In genomic region chr13:8203477-8203813, GRCm38 (mm10) we compare ENCODE assay signal across 8 mouse cellular contexts. TPM values are rescaled to one million over a fixed set of nuclear protein-coding genes. Genes with fewer than 3 reads are reported as not detected.
DNase-seq lines count a peak whose midpoint lies in the region; ATAC-seq and TF ChIP-seq lines count a peak whose summit lies in the region.

No protein-coding gene starts in this region.

- ATAC-seq in limb, embryonic 14.5 days (ENCODE audit: low FRiP score, low read depth): no peak
- ATAC-seq in CD4-positive, CD25-positive, alpha-beta regulatory T cell, adult 4 months: no peak

- intact Hi-C loops in gastrocnemius, adult 2 months (cut with DNase I): no loop called here

- TF ChIP-seq CTCF in gastrocnemius, adult 2 months (IDR thresholded peaks at IDR 0.05): no peak

- 3% methylated on average over 4 of the region's 4 CpGs for WGBS in limb, embryonic 14.5 days

- H3K36me3 ChIP-seq in limb, embryonic 14.5 days (ENCODE audit: control insufficient read depth, insufficient read depth, low read length): no peaks in the 10 kb centered on the region

- H3K4me1 ChIP-seq in limb, embryonic 14.5 days (ENCODE audit: control insufficient read depth, insufficient read depth, low read length): no peaks in the 10 kb centered on the region

- H3K9ac ChIP-seq in limb, embryonic 14.5 days (ENCODE audit: low read depth, low read length, severe bottlenecking): peak overlapping the region; percentile 44

- peak overlapping the region; percentile 28; the same call in 1 of the 2 replicates for H3K4me3 ChIP-seq in gastrocnemius, adult 2 months
- peak overlapping the region; percentile 41 for H3K4me3 ChIP-seq in limb, embryonic 14.5 days (replicated peaks; ENCODE audit: low read length)

- no peak overlapping the region for H3K27ac ChIP-seq in gastrocnemius, adult 2 months
- H3K27ac ChIP-seq in limb, embryonic 14.5 days (replicated peaks; ENCODE audit: low read depth, low read length): no peak overlapping the region

- peak overlapping the region; percentile 70 for H3K4me2 ChIP-seq in limb, embryonic 14.5 days (replicated peaks; ENCODE audit: low read depth, low read length, severe bottlenecking)

- H3K27me3 ChIP-seq in limb, embryonic 14.5 days (ENCODE audit: control insufficient read depth, insufficient read depth, low read length): peaks cover 11% of the 10 kb centered on the region; the same call in 1 of the 2 replicates

- no peak for DNase-seq in gastrocnemius, adult 2 months
- DNase-seq in gastrocnemius, postnatal 25 days: no peak
- DNase-seq in right cerebral cortex, postnatal 10 days (ENCODE audit: low spot score in 2 of 2): peak; percentile 35 to 45
- no peak for DNase-seq in right cerebral cortex, adult 18-20 months
- DNase-seq in limb, embryonic 14.5 days (ENCODE audit: low spot score): no peak
- DNase-seq in spleen, postnatal 10 days (ENCODE audit: low spot score in 2 of 2): no peak
- no peak for DNase-seq in kidney, postnatal 14 days

- TF ChIP-seq POLR2A in limb, embryonic 14.5 days (IDR thresholded peaks at IDR 0.05; ENCODE audit: borderline replicate concordance, extremely low read depth, insufficient read depth, insufficient read length): no peak

- H3K9me3 ChIP-seq in limb, embryonic 14.5 days (ENCODE audit: control insufficient read depth, low read length): no peaks in the 10 kb centered on the region

RNA-seq across cellular contexts. Expression of gene Adarb2, which starts 0.8 kb away (rescaled TPM):
- not detected for total RNA-seq in gastrocnemius, adult 2 months (2021)
- not detected for total RNA-seq in gastrocnemius, postnatal 25 days (2021)
- 1.5 and 1.6 TPM in 2 replicates for polyA plus RNA-seq in limb, embryonic 14.5 days (2012; rRNA removed)
- 2.3 and 2.4 TPM in 2 replicates for polyA plus RNA-seq in limb, embryonic 14.5 days (2014; fragmentation: Nextera tagmentation; extraction: Ambion mirVana)
- polyA plus RNA-seq in CD4-positive, CD25-positive, alpha-beta regulatory T cell, adult 4 months (2017; shearing (Covaris generic)): under 1 TPM; 0.08 to 0.28 TPM

Comparison
In these comparisons a context has a peak if more than half of its experiments do, and no peak if none do; other contexts are left out.
1. DNase-seq: peak in right cerebral cortex, postnatal 10 days (2 of 2); none in gastrocnemius, adult 2 months (single experiment), gastrocnemius, postnatal 25 days (single experiment), right cerebral cortex, adult 18-20 months (single experiment), limb, embryonic 14.5 days (single experiment), spleen, postnatal 10 days (0 of 2) and kidney, postnatal 14 days (single experiment).